Mouse (Mus musculus): ENCODE measurements around the gene Sost. TPM values are rescaled to one million over a fixed set of nuclear protein-coding genes. Genes with fewer than 3 reads are reported as not detected.

Sost gene
- polyA plus RNA-seq, 1 experiment: 0.18 TPM

DNA sequence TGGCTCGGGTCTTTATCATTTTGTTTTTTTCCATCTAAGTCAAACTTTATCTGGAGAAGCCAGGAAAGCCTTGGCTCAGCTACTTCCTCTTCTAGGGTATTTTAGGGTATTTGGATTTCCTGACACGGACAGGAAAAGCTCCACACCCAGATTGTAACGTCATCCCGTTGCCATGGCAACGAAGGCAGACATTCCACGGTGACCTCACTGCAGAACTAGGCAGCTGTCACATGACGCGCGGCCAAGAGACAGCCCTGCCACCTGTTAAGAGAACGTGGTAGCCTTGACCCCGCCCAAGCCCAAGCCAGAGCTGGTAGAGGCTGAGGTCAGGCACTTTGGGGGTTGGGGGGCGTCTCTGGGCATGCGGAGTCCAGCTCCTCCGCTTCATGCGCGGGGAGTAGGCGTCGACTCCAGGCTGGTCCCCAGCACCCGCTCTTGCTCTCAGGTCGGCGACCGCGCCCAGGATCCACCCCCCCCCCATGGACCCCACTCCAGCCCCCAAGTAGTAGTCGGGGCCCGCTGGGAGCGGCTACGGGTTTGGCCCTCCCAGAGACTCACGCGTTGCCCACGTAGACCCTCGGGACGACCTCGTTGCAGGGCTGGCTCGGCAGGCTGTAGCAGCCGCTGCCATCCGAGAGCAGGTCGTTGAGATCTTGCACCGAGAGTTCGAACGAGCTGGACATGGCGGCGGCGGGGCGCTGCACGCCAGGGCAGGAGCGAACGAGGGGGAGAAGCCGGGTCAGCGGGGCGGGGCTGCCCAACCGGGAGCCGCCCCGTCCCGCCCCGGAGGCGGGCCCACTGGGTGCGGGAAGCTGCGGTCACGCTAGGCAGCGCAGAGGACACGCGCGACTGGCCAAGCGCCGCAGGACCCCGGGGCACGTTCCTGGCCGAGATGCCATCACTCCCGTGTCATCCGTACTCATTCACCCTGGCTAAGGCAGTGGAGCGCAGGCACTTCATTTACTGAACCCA is 17.5 kb upstream of the Sost start, which contains the start of gene Cfap97d1:
TSS of gene Cfap97d1 (plus strand) at position 226 of the 972 bp plus-strand sequence.
- DNase-seq (ENCODE audit: extremely low spot score in 1 of 2, low spot score in 1 of 2): peak; percentile 95 to 97

DNA sequence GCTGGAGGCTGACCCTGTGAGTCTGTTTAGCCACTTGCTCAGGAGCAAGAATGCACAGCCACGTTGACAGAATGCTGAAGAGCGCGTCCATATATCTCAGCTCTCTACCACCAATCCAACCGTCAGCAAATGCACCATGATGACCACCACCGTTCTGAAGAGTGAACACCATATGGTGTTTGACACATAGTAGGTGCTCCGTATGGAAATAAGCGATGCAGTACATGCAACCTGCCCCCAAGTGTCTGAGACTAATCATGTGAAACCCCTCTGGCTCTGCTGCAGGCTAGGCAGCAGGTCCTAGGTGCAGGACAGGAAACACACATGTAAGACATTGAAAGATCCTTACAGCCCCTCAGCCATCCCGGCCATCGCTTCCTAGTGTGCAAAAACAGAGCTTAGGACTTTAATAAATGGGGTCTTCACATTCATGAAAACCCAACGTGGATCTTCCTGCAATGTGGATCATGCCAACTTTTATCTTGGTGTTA is 16.7 kb upstream of the Sost start:
- DNase-seq (ENCODE audit: extremely low spot score in 1 of 2, low spot score in 1 of 2): no peak

DNA sequence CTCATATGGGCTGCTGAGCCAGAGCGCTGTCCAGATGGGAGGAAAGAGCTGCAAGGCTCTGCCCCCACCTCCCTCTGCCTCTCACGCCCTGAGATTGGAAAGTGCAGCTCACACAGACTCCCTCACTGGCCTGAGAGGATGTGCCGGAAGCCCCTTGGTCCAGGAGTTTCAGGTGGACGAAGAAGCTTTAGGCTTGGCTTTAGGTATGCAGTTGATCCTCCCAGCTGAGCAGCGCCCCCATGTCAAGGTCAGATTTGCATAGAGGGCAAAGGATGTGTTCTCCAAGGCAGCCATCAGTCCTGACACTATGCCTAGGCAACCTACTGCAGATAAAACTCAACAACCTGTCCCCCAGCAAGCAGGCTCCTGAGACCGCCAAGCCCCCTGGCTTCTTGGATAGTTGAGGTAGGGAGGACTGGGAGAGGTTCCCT is 16.2 kb upstream of the Sost start:
- no peak for DNase-seq (ENCODE audit: extremely low spot score in 1 of 2, low spot score in 1 of 2)

GRCm38 (mm10) chr11:101981850-101982249 is 15.0 kb upstream of the Sost start:
- DNase-seq (ENCODE audit: extremely low spot score in 1 of 2, low spot score in 1 of 2): peak in 1 of 2 experiments; percentile 70

- DNase-seq (ENCODE audit: extremely low spot score in 1 of 2, low spot score in 1 of 2): no peak
These were observed 13.9 kb upstream of the Sost start for GRCm38 (mm10) chr11:101980603-101981157.

DNA sequence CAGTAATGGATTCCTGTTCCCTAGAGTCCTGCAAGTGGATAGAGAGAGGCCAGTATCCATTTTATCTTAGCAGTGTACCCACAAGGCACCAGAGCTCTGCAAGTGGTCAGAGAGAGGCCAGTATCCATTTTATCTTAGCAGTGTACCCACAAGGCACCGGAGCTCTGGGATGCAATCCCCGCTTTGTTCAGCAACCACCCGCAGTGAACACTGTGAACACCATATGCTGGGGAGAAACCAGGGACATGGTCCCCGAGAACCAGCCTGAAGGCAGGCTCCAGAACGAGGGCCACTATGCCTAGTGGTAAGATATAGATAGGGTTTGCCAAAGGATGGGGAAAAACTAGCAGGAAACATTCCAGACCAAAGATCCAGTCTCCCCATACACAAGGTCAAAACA is 12.3 kb upstream of the Sost start:
- no peak for DNase-seq (ENCODE audit: extremely low spot score in 1 of 2, low spot score in 1 of 2)

DNA sequence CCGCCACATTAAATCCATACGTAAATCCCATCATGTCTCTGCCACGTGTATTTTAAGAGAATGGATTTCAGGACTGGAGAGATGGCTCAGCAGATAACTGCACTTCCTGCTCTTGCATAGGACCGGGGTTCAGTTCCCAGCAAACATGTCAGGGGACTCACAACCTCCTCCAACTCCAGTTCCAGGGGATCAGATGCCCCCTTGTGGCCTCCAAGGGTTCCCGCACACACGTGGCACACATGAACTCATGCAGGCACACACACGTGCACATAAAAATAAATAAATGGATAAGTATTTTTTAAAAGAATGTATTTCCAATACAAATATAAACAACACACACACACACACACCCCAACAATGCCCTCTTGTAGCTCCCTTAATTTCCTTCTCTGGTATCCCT is 10.1 kb upstream of the Sost start:
- DNase-seq (ENCODE audit: extremely low spot score in 1 of 2, low spot score in 1 of 2): no peak

DNA sequence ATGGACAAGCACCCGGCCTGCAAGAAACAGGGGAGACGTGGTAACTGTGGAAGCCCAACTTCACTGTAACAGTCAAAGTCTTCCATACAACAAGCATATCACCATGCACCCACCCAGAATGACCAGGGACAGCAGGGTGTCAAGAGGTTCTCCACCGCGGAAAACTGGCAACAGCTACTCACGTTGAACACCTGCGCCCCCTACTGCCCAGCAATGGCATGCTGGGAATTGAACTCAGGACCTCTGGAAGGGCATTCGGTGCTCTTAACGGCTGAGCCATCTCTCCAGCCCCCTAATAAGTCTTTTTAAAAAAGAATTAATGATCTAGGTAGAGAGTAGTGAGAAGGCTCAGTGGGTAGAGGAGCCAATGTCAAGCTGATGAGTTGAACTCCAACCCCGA is 8.1 kb upstream of the Sost start:
- no peak for DNase-seq (ENCODE audit: extremely low spot score in 1 of 2, low spot score in 1 of 2)

GRCm38 (mm10) chr11:101974181-101974580 is 7.4 kb upstream of the Sost start:
- DNase-seq (ENCODE audit: extremely low spot score in 1 of 2, low spot score in 1 of 2): no peak

DNA sequence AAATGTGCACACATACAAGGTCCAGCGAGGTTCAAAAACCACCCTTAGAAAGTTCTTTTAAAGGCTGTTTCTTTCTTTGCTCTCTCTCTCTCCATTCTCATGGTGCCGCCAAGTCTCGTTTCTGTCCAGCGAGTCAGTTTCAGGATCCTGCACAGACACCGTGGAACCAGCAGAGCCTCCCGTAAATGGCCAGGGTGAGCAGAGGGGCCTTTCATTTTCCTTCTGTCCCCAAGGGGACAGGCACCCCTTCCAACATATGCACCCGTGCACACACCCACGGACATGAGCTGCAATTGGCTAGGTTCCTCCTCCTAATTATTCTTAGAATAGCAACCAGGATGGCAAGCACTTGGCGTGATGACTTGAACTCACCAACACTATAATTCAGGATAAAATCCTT is 6.7 kb upstream of the Sost start:
- DNase-seq (ENCODE audit: extremely low spot score in 1 of 2, low spot score in 1 of 2): no peak

DNA sequence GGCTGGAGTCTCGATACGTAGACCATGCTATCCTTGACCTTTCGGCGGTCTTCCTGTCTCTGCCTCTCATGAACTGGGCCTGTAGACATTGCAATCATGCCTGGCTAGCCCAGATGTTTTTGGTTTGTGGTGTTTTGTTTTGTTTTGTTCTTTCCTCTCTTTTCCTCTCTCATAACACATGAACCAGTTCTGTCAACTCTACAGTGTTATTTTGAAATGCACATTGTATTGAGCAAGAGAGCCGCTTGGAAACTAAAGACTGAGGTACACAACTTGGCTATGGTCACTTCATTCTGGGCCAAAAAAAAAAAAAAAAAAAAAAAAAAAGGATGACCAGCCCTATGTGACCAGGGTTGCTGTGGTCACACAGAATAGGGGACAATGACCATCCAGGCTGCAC is 5.8 kb upstream of the Sost start:
- no peak for DNase-seq (ENCODE audit: extremely low spot score in 1 of 2, low spot score in 1 of 2)

DNA sequence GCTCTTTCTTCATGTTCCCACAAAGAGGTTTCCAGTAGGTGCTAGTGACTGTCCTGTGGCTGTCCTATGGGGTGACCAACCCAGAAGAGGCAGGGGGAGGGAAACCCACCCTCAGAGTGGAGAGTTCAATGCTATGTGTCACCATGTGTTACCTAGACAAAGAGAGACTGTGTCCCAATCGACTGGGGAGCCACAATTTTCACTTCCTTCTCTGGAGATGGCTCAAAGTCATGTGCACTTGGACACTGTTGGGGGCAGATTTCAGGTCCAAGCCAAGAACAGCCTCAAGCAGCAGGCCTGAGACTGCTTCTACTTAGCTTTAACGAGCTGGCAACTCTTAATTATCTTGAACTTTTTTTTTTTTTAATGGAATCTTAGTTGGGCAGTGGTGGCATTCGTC is 5.3 kb upstream of the Sost start:
- DNase-seq (ENCODE audit: extremely low spot score in 1 of 2, low spot score in 1 of 2): no peak

DNA sequence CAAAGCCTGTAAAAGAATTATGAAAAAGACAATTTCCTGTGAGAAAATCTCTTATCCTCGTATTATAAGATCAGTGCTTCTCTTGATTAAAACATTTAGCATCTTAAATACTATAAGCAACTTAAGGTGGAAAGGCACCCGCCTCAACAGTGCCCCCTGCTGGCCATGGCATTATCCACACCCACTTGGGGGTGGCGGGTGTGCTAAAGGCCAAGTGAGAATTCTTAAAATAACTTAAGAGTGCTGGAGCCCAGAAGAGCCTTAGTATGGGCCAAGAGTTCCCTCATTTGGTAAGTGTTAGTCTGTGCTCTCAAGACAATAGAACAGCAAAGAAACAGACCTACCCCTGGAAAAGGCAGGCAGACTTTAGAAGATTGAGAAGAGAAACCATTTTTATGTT is 4.6 kb upstream of the Sost start:
- no peak for DNase-seq (ENCODE audit: extremely low spot score in 1 of 2, low spot score in 1 of 2)

- no peak for DNase-seq (ENCODE audit: extremely low spot score in 1 of 2, low spot score in 1 of 2)
These were observed 3.0 kb upstream of the Sost start for GRCm38 (mm10) chr11:101969835-101970234.

DNA sequence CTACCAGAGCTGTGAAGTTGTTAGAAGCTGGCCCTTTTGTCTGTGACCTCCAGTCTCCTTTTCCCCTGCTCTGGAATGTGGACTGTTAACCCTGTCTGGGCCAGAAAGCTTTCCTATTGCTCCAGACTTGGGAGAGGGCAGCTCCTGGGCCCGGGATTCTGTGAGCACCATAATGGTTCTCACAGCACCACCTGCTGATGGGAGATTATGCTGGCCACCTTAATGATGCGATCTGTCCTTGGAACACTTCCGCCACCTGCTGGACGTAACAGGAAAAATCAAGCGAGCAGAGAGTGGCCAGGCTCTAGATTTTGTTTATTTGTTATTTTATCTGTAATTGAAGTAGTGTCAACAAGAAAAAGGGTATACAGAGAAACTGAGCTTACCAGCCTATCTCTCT is 2.0 kb upstream of the Sost start:
- DNase-seq (ENCODE audit: extremely low spot score in 1 of 2, low spot score in 1 of 2): peak; percentile 55 to 94

- no peak for DNase-seq (ENCODE audit: extremely low spot score in 1 of 2, low spot score in 1 of 2)
These were observed 1.5 kb upstream of the Sost start for GRCm38 (mm10) chr11:101968311-101968710.

GRCm38 (mm10) chr11:101965553-101965952 is 1.3 kb downstream of the Sost start:
- DNase-seq (ENCODE audit: extremely low spot score in 1 of 2, low spot score in 1 of 2): no peak

- DNase-seq (ENCODE audit: extremely low spot score in 1 of 2, low spot score in 1 of 2): no peak
These were observed 2.2 kb downstream of the Sost start for GRCm38 (mm10) chr11:101964647-101965046.

DNA sequence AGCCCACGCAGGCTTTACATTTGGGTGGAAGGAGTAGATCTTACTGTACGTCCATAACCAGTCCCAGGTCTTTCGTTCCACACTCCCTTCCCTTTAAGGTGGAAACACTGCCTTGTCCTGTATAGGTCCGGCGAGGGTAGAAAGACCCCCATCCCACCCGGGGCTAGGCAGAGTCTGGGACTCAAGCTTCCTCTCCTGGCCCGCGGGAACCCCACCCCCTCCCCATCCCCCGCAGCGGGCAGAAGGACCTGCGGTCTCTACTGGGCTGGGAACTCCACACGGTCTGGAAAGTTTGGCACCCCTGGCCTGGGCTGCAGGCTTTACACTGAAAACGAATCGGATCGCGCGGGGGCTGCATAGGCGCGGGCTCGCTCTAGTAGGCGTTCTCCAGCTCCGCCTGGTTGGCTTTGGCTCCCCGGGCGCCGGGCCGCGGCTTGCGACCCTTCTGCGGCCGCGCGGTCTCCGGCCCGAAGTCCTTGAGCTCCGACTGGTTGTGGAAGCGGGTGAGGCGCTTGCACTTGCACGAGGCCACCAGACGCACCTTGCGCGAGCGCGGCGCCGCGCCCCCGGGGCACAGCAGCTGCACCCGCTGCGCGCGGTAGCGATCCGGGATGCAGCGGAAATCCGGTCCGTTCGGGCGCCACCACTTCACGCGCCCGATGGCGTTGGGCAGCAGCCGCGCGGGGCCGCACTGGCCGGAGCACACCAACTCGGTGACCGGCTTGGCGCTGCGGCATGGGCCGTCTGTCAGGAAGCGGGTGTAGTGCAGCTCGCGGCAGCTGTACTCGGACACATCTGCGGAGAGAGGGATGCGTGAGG is 3.1 kb downstream of the Sost start:
- DNase-seq (ENCODE audit: extremely low spot score in 1 of 2, low spot score in 1 of 2): no peak

GRCm38 (mm10) chr11:101963043-101963442 is 3.8 kb downstream of the Sost start:
- DNase-seq (ENCODE audit: extremely low spot score in 1 of 2, low spot score in 1 of 2): no peak

DNA sequence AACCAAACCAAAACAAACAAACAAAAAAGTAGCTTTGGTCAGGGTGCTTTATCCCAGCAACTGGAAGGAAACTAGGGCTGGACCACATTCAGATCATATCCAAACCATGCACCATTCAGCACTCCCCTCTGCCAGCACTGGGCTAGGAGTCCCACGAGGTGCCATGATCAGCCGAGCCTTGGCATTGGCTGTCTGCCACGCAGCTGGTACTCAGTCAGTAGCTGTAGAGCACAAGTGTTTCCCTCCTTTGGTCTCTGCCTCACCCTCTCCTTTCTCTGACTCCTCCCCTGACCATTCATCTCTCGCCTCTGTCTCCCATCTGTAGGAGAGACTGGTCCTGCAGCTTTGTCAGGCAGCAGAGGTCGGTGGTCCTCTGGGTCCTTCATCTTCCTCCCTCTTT is 9.3 kb downstream of the Sost start:
- DNase-seq (ENCODE audit: extremely low spot score in 1 of 2, low spot score in 1 of 2): no peak
